Mouse (Mus musculus) liver, embryonic 15.5 days (tissue): ENCODE data around the gene Trim69. TPM values are rescaled to one million over a fixed set of nuclear protein-coding genes. Genes with fewer than 3 reads are reported as not detected.
A peak's percentile ranks its signal among the peaks of the same experiment; 100 is the strongest.

Experiments used
- ATAC-seq: fragments of 200-750 bp; cut with Nextera tagmentation; 2 replicates; pipeline ENCODE4 v1.8.0; 2017; ENCODE audit warnings: moderate number of reproducible peaks, mild to moderate bottlenecking, moderate library complexity; ENCODE audit not compliant: insufficient read depth
- H3K27ac ChIP-seq: fragments of 300-500 bp; sonication (generic); replicated peaks from 2 replicates; pipeline ENCODE4 v1.5.1; 2015; ENCODE audit warnings: mild to moderate bottlenecking, inconsistent platforms
- H3K27me3 ChIP-seq: fragments of 300-500 bp; sonication (generic); 2 replicates; pipeline ENCODE4 v1.6.1; 2015; ENCODE audit warnings: mild to moderate bottlenecking, inconsistent platforms
- H3K36me3 ChIP-seq: fragments of 300-500 bp; sonication (generic); replicated peaks from 2 replicates; pipeline ENCODE4 v1.6.1; 2015; ENCODE audit warnings: moderate library complexity, mild to moderate bottlenecking, inconsistent platforms
- H3K4me1 ChIP-seq: fragments of 300-500 bp; sonication (generic); replicated peaks from 2 replicates; pipeline ENCODE4 v1.6.1; 2015; ENCODE audit warnings: inconsistent platforms
- H3K4me2 ChIP-seq: fragments of 300-500 bp; sonication (generic); 2 replicates; pipeline ENCODE4 v1.6.1; 2015; ENCODE audit warnings: moderate library complexity, mild to moderate bottlenecking, inconsistent platforms
- H3K4me3 ChIP-seq: fragments of 300-500 bp; sonication (generic); replicated peaks from 2 replicates; pipeline ENCODE4 v1.5.1; 2015; ENCODE audit warnings: mild to moderate bottlenecking, inconsistent platforms
- H3K9ac ChIP-seq: fragments of 300-500 bp; sonication (generic); 2 replicates; pipeline ENCODE4 v1.6.1; 2015; ENCODE audit warnings: moderate library complexity, mild to moderate bottlenecking, inconsistent platforms
- H3K9me3 ChIP-seq: fragments of 300-500 bp; sonication (generic); replicated peaks from 2 replicates; pipeline ENCODE4 v1.6.1; 2016; ENCODE audit warnings: inconsistent platforms
- WGBS: fragments of 180-500 bp; shearing (Covaris S2); methylation state at CpG from one replicate; pipeline ENCODE4 v1.1.7; 2015; ENCODE audit warnings: mixed read lengths; ENCODE audit not compliant: insufficient replicate concordance; 5-methylcytosine and 5-hydroxymethylcytosine counted together
- polyA plus RNA-seq: library from polyadenylated mRNA; unstranded; fragments of >200 nt; fragmentation: Nextera tagmentation; extraction: Ambion mirVana; gene quantifications from 2 replicates; pipeline ENCODE4 v1.2.1, GENCODE M21; 2015

The Trim69 gene
- polyA plus RNA-seq, 1 experiment from 2014 or later: not detected

GRCm38 (mm10) chr2:122141332-122141967, 19.1 kb upstream of the Trim69 start:
- H3K9ac ChIP-seq: no peak overlapping the region

GRCm38 (mm10) chr2:122143111-122143510, 17.4 kb upstream of the Trim69 start:
- H3K4me1 ChIP-seq: peaks cover 34% of the 10 kb centered on the region
- 0 out of 2 replicates have a peak overlapping the region, but pooled peaks have one; percentile 19 for H3K27ac ChIP-seq
- 74% methylated on average over 3 of the region's 3 CpGs for WGBS
- no peak for ATAC-seq
- H3K9me3 ChIP-seq: no peaks in the 10 kb centered on the region
- H3K9ac ChIP-seq: no peak overlapping the region
- H3K27me3 ChIP-seq: no peaks in the 10 kb centered on the region
- no peaks in the 10 kb centered on the region for H3K36me3 ChIP-seq
- no peak overlapping the region for H3K4me3 ChIP-seq
- no peak overlapping the region for H3K4me2 ChIP-seq

More at GRCm38 (mm10) chr2:122141332-122141967, 19.1 kb upstream of the Trim69 start:
- no peaks in the 10 kb centered on the region for H3K36me3 ChIP-seq
- peak overlapping the region; percentile 23; the same call in 1 of the 2 replicates for H3K4me2 ChIP-seq
- peak; percentile 44 for ATAC-seq
- H3K27ac ChIP-seq: peak overlapping the region; percentile 75
- peaks cover 34% of the 10 kb centered on the region for H3K4me1 ChIP-seq
- no peaks in the 10 kb centered on the region for H3K9me3 ChIP-seq
- no peaks in the 10 kb centered on the region for H3K27me3 ChIP-seq
- no peak overlapping the region for H3K4me3 ChIP-seq
- WGBS: 59% methylated on average over 5 of the region's 5 CpGs

GRCm38 (mm10) chr2:122145756-122146155, 14.7 kb upstream of the Trim69 start:
- Histone ChIP-seq H3K27me3 (no peaks in the 10 kb centered on the region), H3K36me3 (peaks cover 1% of the 10 kb centered on the region; the same call in 1 of the 2 replicates), H3K4me3 (no peak overlapping the region), H3K9me3 (no peaks in the 10 kb centered on the region), H3K4me1 (peaks cover 44% of the 10 kb centered on the region), H3K9ac (no peak overlapping the region), H3K27ac (no peak overlapping the region), H3K4me2 (no peak overlapping the region)
- no peak for ATAC-seq
- 55% methylated on average over 4 of the region's 4 CpGs for WGBS

GRCm38 (mm10) chr2:122146687-122147086, 13.8 kb upstream of the Trim69 start:
- no peaks in the 10 kb centered on the region for H3K27me3 ChIP-seq
- H3K27ac ChIP-seq: peak overlapping the region; percentile 82
- WGBS: 68% methylated on average over 6 of the region's 6 CpGs
- H3K4me1 ChIP-seq: peaks cover 49% of the 10 kb centered on the region
- no peak overlapping the region for H3K9ac ChIP-seq
- peaks cover 9% of the 10 kb centered on the region for H3K36me3 ChIP-seq
- ATAC-seq: no peak
- peak overlapping the region; percentile 72 for H3K4me3 ChIP-seq
- H3K4me2 ChIP-seq: peak overlapping the region; percentile 94
- no peaks in the 10 kb centered on the region for H3K9me3 ChIP-seq

- peak within 1 kb of the TSS; percentile 72 for H3K4me3 ChIP-seq
- H3K36me3 ChIP-seq: peaks cover 16% of the 10 kb centered on the region
- no peaks in the 10 kb centered on the region for H3K9me3 ChIP-seq
- peak; percentile 91 for ATAC-seq
- peaks cover 56% of the 10 kb centered on the region for H3K4me1 ChIP-seq
- peak within 1 kb of the TSS; percentile 82 for H3K27ac ChIP-seq
- peak within 1 kb of the TSS; percentile 94 for H3K4me2 ChIP-seq
- under 1% methylated on average over 40 of the region's 40 CpGs for WGBS
- peak within 1 kb of the TSS; percentile 79 for H3K9ac ChIP-seq
- H3K27me3 ChIP-seq: no peaks in the 10 kb centered on the region
Measured at GRCm38 (mm10) chr2:122147508-122148241, 12.8 kb upstream of the Trim69 start, which contains the start of gene B2m. B2m (plus strand) TSS chr2:122147686.

GRCm38 (mm10) chr2:122148242-122148917, 12.1 kb upstream of the Trim69 start:
- WGBS: 6% methylated on average over 18 of the region's 18 CpGs
- Histone ChIP-seq H3K27me3 (no peaks in the 10 kb centered on the region), H3K9me3 (no peaks in the 10 kb centered on the region), H3K4me3 (peak overlapping the region; percentile 72), H3K9ac (peak overlapping the region; percentile 79), H3K4me1 (peaks cover 56% of the 10 kb centered on the region), H3K4me2 (peak overlapping the region; percentile 94), H3K27ac (peak overlapping the region; percentile 82), H3K36me3 (peaks cover 16% of the 10 kb centered on the region)
- peak; percentile 11 for ATAC-seq

- Histone ChIP-seq H3K9ac (peak overlapping the region; percentile 79; the same call in 1 of the 2 replicates), H3K27me3 (no peaks in the 10 kb centered on the region), H3K27ac (no peak overlapping the region), H3K4me3 (peak overlapping the region; percentile 72), H3K9me3 (no peaks in the 10 kb centered on the region), H3K4me2 (peak overlapping the region; percentile 94), H3K36me3 (peaks cover 20% of the 10 kb centered on the region), H3K4me1 (peaks cover 57% of the 10 kb centered on the region)
- no peak for ATAC-seq
- 73% methylated on average over 6 of the region's 6 CpGs for WGBS
Measured at GRCm38 (mm10) chr2:122149316-122149715, 11.2 kb upstream of the Trim69 start.

GRCm38 (mm10) chr2:122149716-122150115, 10.8 kb upstream of the Trim69 start:
- H3K4me2 ChIP-seq: peak overlapping the region; percentile 94
- no peaks in the 10 kb centered on the region for H3K9me3 ChIP-seq
- H3K27me3 ChIP-seq: no peaks in the 10 kb centered on the region
- H3K9ac ChIP-seq: no peak overlapping the region
- 70% methylated on average over 3 of the region's 3 CpGs for WGBS
- H3K4me1 ChIP-seq: peaks cover 61% of the 10 kb centered on the region
- H3K36me3 ChIP-seq: peaks cover 23% of the 10 kb centered on the region
- H3K4me3 ChIP-seq: 0 out of 2 replicates have a peak overlapping the region, but pooled peaks have one; percentile 72
- no peak overlapping the region for H3K27ac ChIP-seq
- no peak for ATAC-seq

GRCm38 (mm10) chr2:122151221-122151620, 9.3 kb upstream of the Trim69 start:
- Histone ChIP-seq H3K9me3 (no peaks in the 10 kb centered on the region), H3K36me3 (peaks cover 23% of the 10 kb centered on the region), H3K4me3 (no peak overlapping the region), H3K27me3 (no peaks in the 10 kb centered on the region), H3K27ac (no peak overlapping the region), H3K4me2 (no peak overlapping the region), H3K4me1 (peaks cover 68% of the 10 kb centered on the region), H3K9ac (no peak overlapping the region)
- no peak for ATAC-seq
- WGBS: 61% methylated on average over 1 of the region's 1 CpGs

- Histone ChIP-seq H3K4me1 (peaks cover 62% of the 10 kb centered on the region), H3K9ac (no peak overlapping the region), H3K4me3 (no peak overlapping the region), H3K27ac (peak overlapping the region; percentile 39; the same call in 1 of the 2 replicates), H3K4me2 (no peak overlapping the region), H3K36me3 (peaks cover 23% of the 10 kb centered on the region), H3K27me3 (no peaks in the 10 kb centered on the region), H3K9me3 (no peaks in the 10 kb centered on the region)
- no peak for ATAC-seq
- WGBS: 63% methylated on average over 3 of the region's 3 CpGs
Measured at GRCm38 (mm10) chr2:122152850-122153249, 7.7 kb upstream of the Trim69 start.
